In the genomic region with DNA sequence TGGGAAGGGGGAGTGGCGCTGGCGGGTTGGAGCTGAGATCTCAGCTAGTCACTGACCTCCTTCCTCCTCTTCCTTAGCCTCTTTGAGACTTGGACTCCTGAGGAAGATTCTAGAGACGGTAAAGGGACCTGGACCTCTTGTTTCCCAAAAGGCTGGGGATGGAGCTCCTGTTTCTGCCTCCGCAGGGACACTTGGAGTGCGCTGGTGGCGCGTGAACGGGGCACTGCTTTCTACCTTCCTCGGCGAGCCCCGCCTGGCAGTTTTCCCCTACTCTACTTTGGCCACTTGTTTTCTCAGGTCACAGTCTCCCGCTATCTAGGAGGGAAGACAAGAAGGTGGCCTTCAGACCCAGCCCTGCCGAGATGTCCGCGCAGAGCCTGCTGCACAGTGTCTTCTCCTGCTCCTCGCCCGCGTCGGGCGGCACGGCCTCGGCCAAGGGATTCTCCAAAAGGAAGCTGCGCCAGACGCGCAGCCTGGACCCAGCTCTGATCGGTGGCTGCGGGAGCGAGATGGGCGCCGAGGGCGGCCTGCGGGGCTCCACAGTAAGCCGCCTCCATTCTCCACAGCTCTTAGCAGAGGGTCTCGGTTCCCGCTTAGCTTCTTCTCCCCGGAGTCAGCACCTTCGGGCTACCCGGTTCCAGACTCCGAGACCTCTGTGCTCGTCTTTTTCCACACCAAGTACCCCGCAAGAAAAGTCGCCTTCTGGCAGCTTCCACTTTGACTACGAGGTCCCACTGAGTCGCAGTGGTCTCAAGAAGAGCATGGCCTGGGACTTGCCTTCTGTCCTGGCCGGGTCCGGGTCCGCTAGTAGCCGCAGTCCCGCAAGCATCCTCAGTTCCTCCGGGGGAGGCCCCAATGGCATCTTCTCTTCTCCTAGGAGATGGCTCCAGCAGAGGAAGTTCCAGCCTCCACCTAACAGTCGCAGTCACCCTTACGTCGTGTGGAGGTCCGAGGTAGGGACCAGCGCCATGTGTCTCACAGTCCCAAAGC, we compare ENCODE assay signal across 9 mouse cellular contexts. TPM values are rescaled to one million over a fixed set of nuclear protein-coding genes. Genes with fewer than 3 reads are reported as not detected.
DNase-seq lines count a peak whose midpoint lies in the region; ATAC-seq and TF ChIP-seq lines count a peak whose summit lies in the region.
"Had no signal": no experiment of that assay in that cellular context is flagged by ENCODE, and none has a peak within 500 bp of the region (broad histone marks: within the 10 kb centered on the region; RNA-seq: fewer than 3 reads in every experiment).

No protein-coding gene starts in this region.

- no peak overlapping the region for H3ac ChIP-seq in myocyte (ENCODE audit: control insufficient read depth, insufficient read length)

- peak; percentile 20; the same call in 1 of the 2 replicates for ATAC-seq in cerebellum, adult (ENCODE audit: insufficient number of reproducible peaks, low FRiP score, low TSS enrichment)
- peak; percentile 76 for ATAC-seq in forebrain, embryonic 12.5 days (ENCODE audit: low FRiP score)
- ATAC-seq in limb, embryonic 15.5 days (ENCODE audit: insufficient number of reproducible peaks, low FRiP score, low TSS enrichment, low read depth) = no peak

- no peaks in the 10 kb centered on the region for H3K79me2 ChIP-seq in myocyte (ENCODE audit: control insufficient read depth, insufficient read depth)

- no peak overlapping the region for H3K27ac ChIP-seq in forebrain, embryonic 12.5 days
- H3K27ac ChIP-seq in limb, embryonic 15.5 days = no peak overlapping the region

- WGBS in forebrain, embryonic 12.5 days = 24% methylated on average over 54 of the region's 55 CpGs
- WGBS in limb, embryonic 15.5 days = 21% methylated on average over 55 of the region's 55 CpGs

- no peak for DNase-seq in cerebellum, adult 8-10 months
- DNase-seq in ES-CJ7 (ENCODE audit: low read depth, low spot score) = peak; percentile 4
- peak; percentile 12 for DNase-seq in heart, postnatal 4 days
- no peak for DNase-seq in spleen, adult 18-20 months

- H3K36me3 ChIP-seq in forebrain, embryonic 12.5 days (replicated peaks) = no peaks in the 10 kb centered on the region
- H3K36me3 ChIP-seq in limb, embryonic 15.5 days = no peaks in the 10 kb centered on the region
- H3K36me3 ChIP-seq in myocyte (ENCODE audit: control insufficient read depth, insufficient read depth) = no peaks in the 10 kb centered on the region

- peak overlapping the region; percentile 47; the same call in 1 of the 2 replicates for H3K9ac ChIP-seq in forebrain, embryonic 12.5 days
- peak overlapping the region; percentile 17; the same call in 1 of the 2 replicates for H3K9ac ChIP-seq in limb, embryonic 15.5 days

- H3K4me1 ChIP-seq in forebrain, embryonic 12.5 days = 0 out of 2 replicates have a peak, but pooled peaks cover 3% of the 10 kb centered on the region
- peaks cover 3% of the 10 kb centered on the region; the same call in 1 of the 2 replicates for H3K4me1 ChIP-seq in limb, embryonic 15.5 days

- peak overlapping the region; percentile 40 for H3K4me3 ChIP-seq in forebrain, embryonic 12.5 days (replicated peaks)
- peak overlapping the region; percentile 44 for H3K4me3 ChIP-seq in limb, embryonic 15.5 days
- H3K4me3 ChIP-seq in myocyte = no peak overlapping the region
- H3K4me3 ChIP-seq: erythroblast, embryonic 14.5 days had no signal

- TF ChIP-seq POLR2A in myocyte (IDR thresholded peaks at IDR 0.05; ENCODE audit: insufficient read length, low read depth) = no peak

- H3K27me3 ChIP-seq in forebrain, embryonic 12.5 days = peaks cover 60% of the 10 kb centered on the region
- H3K27me3 ChIP-seq in limb, embryonic 15.5 days = peaks cover 46% of the 10 kb centered on the region
- peaks cover 5% of the 10 kb centered on the region for H3K27me3 ChIP-seq in myocyte (ENCODE audit: control insufficient read depth, insufficient read depth, insufficient read length)

- no peaks in the 10 kb centered on the region for H3K9me3 ChIP-seq in forebrain, embryonic 12.5 days
- H3K9me3 ChIP-seq in limb, embryonic 15.5 days = no peaks in the 10 kb centered on the region

- peak overlapping the region; percentile 73 for H3K4me2 ChIP-seq in forebrain, embryonic 12.5 days
- H3K4me2 ChIP-seq in limb, embryonic 15.5 days = peak overlapping the region; percentile 85
- H3K4me2 ChIP-seq in myocyte (ENCODE audit: low read depth) = peak overlapping the region; percentile 52

TF ChIP-seq in myocyte, 11 proteins besides CTCF, POLR2A, EP300 and RAD21:
- TF ChIP-seq MYOG (IDR thresholded peaks at IDR 0.05; ENCODE audit: control insufficient read depth in 1 of 3, insufficient read depth in 1 of 3, insufficient read length in 2 of 3, low read depth in 2 of 3) = no peak
- TF ChIP-seq MAX (IDR thresholded peaks at IDR 0.05; ENCODE audit: low read depth) = no peak
- no peak for TF ChIP-seq MYOD1 (IDR thresholded peaks at IDR 0.05; ENCODE audit: control insufficient read depth in 1 of 3, insufficient read length in 2 of 3, low read depth in 2 of 3)
- TF ChIP-seq USF1 (IDR thresholded peaks at IDR 0.05; ENCODE audit: low read depth) = no peak
- no peak for TF ChIP-seq SRF (IDR thresholded peaks at IDR 0.05; ENCODE audit: control insufficient read depth, insufficient read length, low read depth)
- no peak for TF ChIP-seq TCF12 (IDR thresholded peaks at IDR 0.05; ENCODE audit: insufficient read depth, poor library complexity, severe bottlenecking)
- TF ChIP-seq REST (IDR thresholded peaks at IDR 0.05; ENCODE audit: insufficient read depth, insufficient read length) = no peak
- TF ChIP-seq TCF3 (IDR thresholded peaks at IDR 0.05; ENCODE audit: insufficient read length, low read depth) = no peak

RNA-seq across cellular contexts. Expression of a gene that starts 1.3 kb away (rescaled TPM):
- 0.73 and 0.97 TPM in 2 replicates for polyA plus RNA-seq in forebrain, embryonic 12.5 days (2016; fragmentation: Nextera tagmentation; extraction: Ambion mirVana)
- total RNA-seq in heart, postnatal 4 days (2021) = 1 to 10 TPM; 6.7 to 7.4 TPM
- 4.4 and 4.8 TPM in 2 replicates for polyA plus RNA-seq in limb, embryonic 15.5 days (2015; fragmentation: Nextera tagmentation; extraction: Ambion mirVana)
- 0.40 TPM for polyA plus RNA-seq in myocyte (2012; fragmentation: generic; extraction: Trizol)

Comparison
In these comparisons a context has a peak if more than half of its experiments do, and no peak if none do; other contexts are left out.
1. DNase-seq: peak in ES-CJ7 (single experiment) and heart, postnatal 4 days (single experiment); none in cerebellum, adult 8-10 months (single experiment) and spleen, adult 18-20 months (0 of 2).
2. Peak in every context shown above with its lines, with median percentiles within 50 percentile points of each other: H3K4me2 ChIP-seq.